Mouse (Mus musculus): ENCODE measurements around the gene Snx19.

- TF ChIP-seq CTCF (IDR thresholded peaks at IDR 0.05; ENCODE audit: low read depth) (no peak), EP300 (IDR thresholded peaks at IDR 0.05; ENCODE audit: low read depth) (no peak)
Measured at GRCm38 (mm10) chr9:30449862-30450261, 23.0 kb downstream of the Snx19 start.

All from heart, postnatal 0 days (tissue).